Mouse (Mus musculus) layer of hippocampus, adult 9-10 months (tissue): ENCODE measurements at regions not wholly inside any gene's neighbourhood (a gene's known extent, or its start where the extent isn't known, plus 50 kb on each side); places are given as distances from the start of the nearest gene placed in this dataset.

Source experiments
- DNase-seq: peaks from one replicate; pipeline ENCODE4 v3.0.0; 2022; ENCODE audit warnings: low spot score

GRCm38 (mm10) chr7:88185120-88185796, 92.6 kb upstream of the Ctsc start:
- no peak for DNase-seq

DNA sequence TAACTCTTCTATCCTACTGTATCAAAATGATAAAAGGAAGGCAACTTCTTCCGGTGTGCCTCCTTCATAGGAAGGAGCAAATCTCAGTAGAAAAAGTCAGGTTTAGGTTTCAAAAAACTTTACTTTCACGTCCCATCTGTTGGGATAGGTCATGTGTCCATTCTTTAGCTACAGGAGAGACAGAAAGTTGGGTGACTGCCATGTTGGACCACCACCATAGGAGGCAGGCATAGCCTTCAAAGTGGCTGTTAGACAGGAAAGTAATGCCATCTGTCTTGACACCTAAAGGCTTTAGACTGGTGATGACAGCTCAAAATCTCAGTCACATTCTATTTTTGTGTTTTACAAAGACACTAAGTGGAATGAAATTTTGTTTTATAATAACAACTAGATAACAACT, 90.3 kb upstream of the Ctsc start:
- no peak for DNase-seq

DNA sequence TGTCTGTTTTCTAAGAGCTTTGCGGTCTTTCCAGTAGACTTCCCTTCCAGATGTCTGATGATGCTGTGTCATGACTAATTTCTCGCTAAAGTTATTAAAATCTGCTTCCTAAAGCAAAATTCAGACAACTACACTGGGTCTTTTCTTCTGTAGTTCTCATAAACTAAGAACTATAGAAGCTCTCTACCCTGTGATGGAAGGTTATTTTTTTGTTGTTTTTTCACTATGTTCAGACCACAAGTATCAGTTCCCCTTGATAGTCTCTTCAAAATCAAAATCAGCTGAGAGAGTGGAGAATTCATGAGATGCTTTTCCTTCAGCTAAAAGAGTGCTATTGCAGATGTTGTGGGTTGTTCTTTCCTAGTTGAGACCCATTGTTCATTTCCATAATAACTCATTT, 85.1 kb upstream of the Ctsc start:
- no peak for DNase-seq

DNA sequence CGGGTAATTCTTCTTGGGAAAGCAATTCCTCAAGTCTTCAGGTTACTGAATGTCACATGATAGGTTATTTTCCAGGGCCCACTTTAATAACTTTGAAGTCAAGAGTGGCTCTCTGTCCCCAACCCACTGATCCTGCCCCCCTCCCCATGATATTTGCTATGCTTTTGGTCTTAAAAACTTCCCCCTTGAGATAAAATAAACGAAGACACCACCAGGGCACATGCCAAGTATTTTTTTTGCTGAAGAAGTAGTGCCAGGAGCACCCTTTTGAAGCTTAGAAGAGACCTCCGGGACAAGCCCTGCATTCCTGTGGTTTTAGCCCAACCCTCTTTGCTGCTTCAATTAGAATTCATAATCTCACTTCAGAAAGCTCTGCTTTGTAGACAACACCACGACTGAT, 78.8 kb upstream of the Ctsc start:
- no peak for DNase-seq

DNA sequence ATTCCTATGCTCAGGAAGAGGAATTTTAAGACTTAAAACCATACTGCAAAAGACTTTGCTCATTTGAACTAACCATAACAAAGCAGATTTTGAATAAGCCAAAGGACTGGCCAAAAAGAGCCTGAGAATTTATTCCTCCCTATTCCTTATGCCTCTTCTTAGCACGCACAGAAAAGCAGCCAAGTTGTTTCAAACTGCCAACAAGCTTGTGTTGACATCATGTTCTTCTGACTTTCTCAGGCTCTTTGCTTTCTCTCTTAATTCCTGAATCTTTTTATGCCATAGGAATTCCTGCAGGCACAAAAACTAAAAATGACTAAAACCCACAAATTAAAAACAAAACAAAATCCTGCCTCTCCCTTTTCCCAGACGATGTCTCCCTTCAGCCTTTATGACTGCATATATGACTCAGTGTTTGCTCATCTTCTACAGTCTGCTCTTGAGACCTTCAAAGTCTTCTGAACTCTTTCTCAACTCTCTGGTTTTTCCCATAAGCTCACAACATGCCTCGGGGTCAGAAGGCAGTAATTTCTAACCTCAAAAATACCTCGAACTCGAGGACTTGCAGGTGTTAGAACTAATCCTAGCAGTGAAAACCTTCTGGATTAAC, 77.9 kb upstream of the Ctsc start:
- DNase-seq, result no peak

GRCm38 (mm10) chr7:88201658-88202364, 76.1 kb upstream of the Ctsc start:
- DNase-seq, result no peak

DNA sequence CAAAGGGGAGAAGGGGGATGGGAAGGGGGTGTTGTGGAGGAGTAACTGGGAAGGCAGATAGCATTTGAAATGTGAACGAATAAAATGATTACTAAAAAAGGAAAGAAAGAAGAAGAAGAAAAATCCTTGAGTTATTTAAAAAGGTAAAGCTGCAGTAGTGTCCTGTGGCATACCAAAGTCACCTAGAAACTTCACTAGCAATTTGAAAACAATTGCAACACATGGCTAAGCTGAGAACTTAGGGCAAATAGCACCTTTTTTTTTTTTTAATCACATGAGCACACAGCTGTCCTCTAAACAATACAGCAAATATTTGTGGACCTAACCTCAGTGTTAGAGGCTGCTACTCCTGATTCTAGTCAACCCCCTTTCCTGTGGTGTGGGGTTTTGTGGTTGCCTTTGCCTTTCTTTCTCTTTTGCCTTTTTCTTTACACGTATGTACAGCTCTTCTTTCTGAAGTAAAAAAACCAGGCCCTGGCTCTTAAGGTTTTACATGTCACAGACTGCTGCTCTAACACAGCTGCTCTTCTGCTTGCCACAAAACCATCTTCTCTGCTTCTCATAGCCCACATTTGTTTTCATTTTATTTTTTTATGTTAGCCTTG, 71.6 kb upstream of the Ctsc start:
- no peak for DNase-seq

- peak; percentile 25 for DNase-seq
These were observed 70.8 kb upstream of the Ctsc start for GRCm38 (mm10) chr7:88206914-88207710.

DNA sequence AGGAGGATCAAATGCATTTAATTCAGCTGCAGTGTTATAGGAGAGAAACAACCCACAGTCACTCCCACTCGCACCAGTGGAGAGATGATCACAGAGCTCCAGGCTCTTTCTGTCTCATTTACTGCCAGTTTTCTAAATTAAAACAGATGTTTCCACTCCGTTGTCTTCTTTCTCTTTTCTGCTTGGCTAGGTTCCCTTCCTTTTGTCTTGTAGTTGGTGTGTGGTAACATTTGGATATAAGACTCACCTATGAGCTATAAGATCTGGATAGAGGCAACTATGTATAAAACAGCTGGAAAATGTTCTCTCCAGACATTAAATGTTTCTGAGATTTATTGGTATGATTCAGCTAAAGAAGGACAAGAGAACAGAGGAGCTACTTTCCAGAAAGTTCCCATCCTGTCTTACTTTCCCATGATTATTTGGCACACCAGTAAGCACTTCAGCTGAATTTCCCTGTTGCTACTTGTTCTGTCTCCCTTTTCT, 63.1 kb upstream of the Ctsc start:
- no peak for DNase-seq

DNA sequence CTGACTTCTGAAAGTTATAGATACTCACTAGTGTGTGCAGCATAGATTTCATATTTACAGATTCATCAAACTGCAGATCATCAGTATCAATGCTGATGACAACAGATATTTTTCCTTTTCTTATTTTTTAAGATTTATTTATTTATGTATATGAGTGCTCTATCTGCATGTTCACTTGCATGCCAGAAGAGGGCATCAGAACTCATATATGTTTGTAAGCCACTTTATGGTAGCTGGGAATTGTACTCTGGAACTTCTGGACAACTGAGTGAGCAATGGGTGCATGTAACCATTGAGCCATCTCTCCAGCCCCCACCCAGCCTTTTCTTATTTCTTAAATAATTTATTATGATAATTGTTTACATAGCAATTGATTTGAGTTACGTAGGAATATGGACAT, 62.5 kb upstream of the Ctsc start:
- no peak for DNase-seq

DNA sequence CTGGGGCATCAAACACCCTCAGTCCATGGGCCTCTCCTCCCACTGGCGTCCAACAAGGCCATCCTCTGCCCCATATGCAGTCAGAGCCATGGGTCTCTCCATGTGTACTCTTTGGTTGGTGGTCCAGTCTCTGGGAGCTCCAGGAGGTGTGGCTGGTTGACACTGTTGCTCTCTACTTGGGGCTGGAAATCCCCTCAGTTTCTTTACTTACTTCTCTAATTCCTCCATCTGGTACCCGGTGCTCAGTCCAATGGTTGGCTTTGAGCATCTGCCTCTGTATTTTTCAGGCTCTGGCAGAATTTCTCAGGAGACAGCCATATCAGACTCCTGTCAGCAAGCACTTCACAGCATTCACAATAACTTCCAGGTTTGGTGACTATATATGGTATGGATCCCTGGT, 55.7 kb upstream of the Ctsc start:
- DNase-seq, result no peak

DNA sequence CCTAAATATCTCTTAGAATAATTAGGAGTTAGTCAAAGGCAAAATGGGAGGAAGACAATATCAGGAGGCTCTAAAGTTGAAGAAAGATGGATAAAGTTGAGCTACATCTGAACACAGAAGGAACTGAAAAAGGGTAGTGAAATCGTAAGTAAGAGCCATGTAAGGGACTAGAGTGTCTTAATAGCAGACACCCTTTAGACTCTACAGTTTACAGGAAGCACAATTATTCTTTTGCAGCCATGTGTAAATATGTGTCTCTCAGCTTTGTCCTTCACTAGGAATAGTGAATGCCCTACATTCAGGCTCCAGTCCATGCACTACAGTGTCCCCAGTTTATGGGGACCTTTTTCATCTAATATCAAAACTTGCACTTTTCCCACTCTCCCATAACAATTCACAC, 52.1 kb upstream of the Ctsc start:
- no peak for DNase-seq
